Mouse (Mus musculus) spleen, adult 2 months (tissue): ENCODE data around the gene Smarcc2.

ENCODE experiments used
- CTCF ChIP-seq: fragments of 200-500 bp; IDR thresholded peaks from 2 replicates; pipeline ENCODE4 v1.5.1; 2011; ENCODE audit warnings: mild to moderate bottlenecking, inconsistent platforms; ENCODE audit not compliant: insufficient read depth, insufficient read length, insufficient replicate concordance; ENCODE audit errors: extremely low read depth
- POLR2A ChIP-seq: fragments of 200-500 bp; IDR thresholded peaks from 2 replicates; pipeline ENCODE4 v1.6.1; 2011; ENCODE audit warnings: low read depth, low read length, inconsistent platforms

DNA sequence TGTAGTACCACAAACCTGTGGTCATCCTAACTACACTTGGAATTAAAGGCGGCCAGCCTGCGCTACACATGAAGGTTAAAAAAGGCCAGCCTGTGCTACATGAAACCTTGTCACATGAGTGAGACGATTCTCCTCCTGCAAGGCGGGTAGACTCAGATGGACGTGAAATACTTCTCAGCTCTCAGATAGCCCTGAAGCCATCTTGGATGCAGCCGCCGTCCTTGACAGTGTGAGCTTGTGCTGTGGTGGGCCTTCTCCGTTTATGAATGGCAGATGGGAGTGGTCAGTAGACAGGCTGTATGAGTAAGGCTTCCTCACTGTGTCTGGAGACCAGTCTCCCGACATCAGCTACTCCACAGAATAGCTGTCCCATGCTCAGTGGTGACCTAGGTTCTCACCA is 50.2 kb downstream of the Smarcc2 start:
- no peak for TF ChIP-seq CTCF
- TF ChIP-seq POLR2A: no peak
